Mouse (Mus musculus): ENCODE data around the gene Saysd1. TPM values are rescaled to one million over a fixed set of nuclear protein-coding genes. Genes with fewer than 3 reads are reported as not detected.
"Not testable (repeated sequence)": the region's sequence is repeated elsewhere in the genome, so short reads cannot be mapped to it uniquely, and the experiment has no call there.

The Saysd1 gene
- total and polyA plus RNA-seq, 2 experiments from 2014 or later = 6.8 to 11.4 TPM

GRCm38 (mm10) chr14:20032016-20032737, 106.2 kb downstream of the Saysd1 start:
- 85% methylated on average over 19 of the region's 19 CpGs for WGBS
- H3K4me1 ChIP-seq (ENCODE audit: insufficient read depth, low read length) = no peaks in the 10 kb centered on the region
- H3K9ac ChIP-seq (replicated peaks; ENCODE audit: low read length) = no peak overlapping the region
- H3K4me2 ChIP-seq (ENCODE audit: low read depth, low read length) = no peak overlapping the region
- no peak for TF ChIP-seq CTCF (IDR thresholded peaks at IDR 0.05; ENCODE audit: low read depth)
- H3K36me3 ChIP-seq (ENCODE audit: insufficient read depth, low read length) = no peaks in the 10 kb centered on the region
- DNase-seq (ENCODE audit: low spot score) (no peak), ATAC-seq (no peak)
- H3K27me3 ChIP-seq (ENCODE audit: insufficient read depth, low read length) = no peaks in the 10 kb centered on the region
- no peaks in the 10 kb centered on the region for H3K9me3 ChIP-seq (ENCODE audit: low read length)
- no peak overlapping the region for H3K27ac ChIP-seq
- no peak overlapping the region for H3K4me3 ChIP-seq (ENCODE audit: low read length)

DNA sequence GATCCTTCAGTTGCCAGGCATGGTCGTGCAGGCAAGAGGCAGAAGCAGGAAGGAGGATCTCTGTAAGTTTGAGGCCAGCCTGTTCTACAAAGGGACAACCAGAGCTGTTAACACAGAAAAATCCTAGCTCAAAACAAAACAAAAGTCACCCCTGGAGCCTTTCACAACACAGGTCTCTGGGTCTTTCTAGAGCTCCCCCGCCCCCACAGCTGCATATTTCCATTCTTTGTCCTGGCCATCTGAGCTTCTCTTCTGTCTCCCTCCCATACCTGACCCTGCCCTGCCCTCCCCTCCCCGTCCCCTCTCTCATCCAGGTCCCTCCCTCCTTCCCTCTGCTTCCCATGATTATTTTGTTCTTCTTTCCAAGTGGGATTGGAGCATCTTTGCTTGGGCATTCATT, 108.7 kb downstream of the Saysd1 start:
- Histone ChIP-seq H3K9me3 (ENCODE audit: low read length) (no peaks in the 10 kb centered on the region), H3K4me2 (ENCODE audit: low read depth, low read length) (no peak overlapping the region), H3K27ac (no peak overlapping the region), H3K9ac (replicated peaks; ENCODE audit: low read length) (no peak overlapping the region), H3K36me3 (ENCODE audit: insufficient read depth, low read length) (no peaks in the 10 kb centered on the region), H3K27me3 (ENCODE audit: insufficient read depth, low read length) (no peaks in the 10 kb centered on the region), H3K4me3 (ENCODE audit: low read length) (no peak overlapping the region), H3K4me1 (ENCODE audit: insufficient read depth, low read length) (no peaks in the 10 kb centered on the region)
- 22% methylated on average over 3 of the region's 3 CpGs for WGBS
- TF ChIP-seq CTCF (IDR thresholded peaks at IDR 0.05; ENCODE audit: low read depth) = no peak
- no peak for DNase-seq (ENCODE audit: low spot score)
- ATAC-seq = no peak

- H3K27ac ChIP-seq; H3K4me2 ChIP-seq (ENCODE audit: low read depth, low read length); H3K9me3 ChIP-seq (ENCODE audit: low read length); H3K4me1 ChIP-seq (ENCODE audit: insufficient read depth, low read length); ATAC-seq; H3K36me3 ChIP-seq (ENCODE audit: insufficient read depth, low read length); DNase-seq (ENCODE audit: low spot score); H3K4me3 ChIP-seq (ENCODE audit: low read length); H3K27me3 ChIP-seq (ENCODE audit: insufficient read depth, low read length); H3K9ac ChIP-seq (replicated peaks; ENCODE audit: low read length): not testable (repeated sequence)
- WGBS = 77% methylated on average over 7 of the region's 7 CpGs
These were observed 110.9 kb downstream of the Saysd1 start for GRCm38 (mm10) chr14:20027475-20027874.

Other genes with a start within 250 kb of the Saysd1 start
- 208 and 218 TPM in 2 replicates for gene Gng2, start 160.9 kb downstream of the Saysd1 start, total RNA-seq (2014; rRNA removed)
- gene Gng2, start 160.9 kb downstream of the Saysd1 start, polyA plus RNA-seq (2015; fragmentation: Nextera tagmentation; extraction: Ambion mirVana) = 229 and 265 TPM in 2 replicates
- gene Kcnk5, start 43.3 kb upstream of the Saysd1 start, total RNA-seq (2014; rRNA removed) = 0.84 and 1.7 TPM in 2 replicates
- gene Kcnk5, start 43.3 kb upstream of the Saysd1 start, polyA plus RNA-seq (2015; fragmentation: Nextera tagmentation; extraction: Ambion mirVana) = 1.0 TPM in 2 replicates
- 0.18 TPM in 1 of 2 replicates, not detected in the other for gene Kcnk16, start 130.7 kb upstream of the Saysd1 start, total RNA-seq (2014; rRNA removed)
- not detected in 2 replicates for gene Kcnk16, start 130.7 kb upstream of the Saysd1 start, polyA plus RNA-seq (2015; fragmentation: Nextera tagmentation; extraction: Ambion mirVana)
- gene Nudt13, start 156.2 kb upstream of the Saysd1 start, total RNA-seq (2014; rRNA removed) = 10.3 and 13.4 TPM in 2 replicates
- gene Nudt13, start 156.2 kb upstream of the Saysd1 start, polyA plus RNA-seq (2015; fragmentation: Nextera tagmentation; extraction: Ambion mirVana) = 11.2 and 12.0 TPM in 2 replicates
- 29.8 and 38.6 TPM in 2 replicates for gene Ecd, start 209.6 kb upstream of the Saysd1 start, total RNA-seq (2014; rRNA removed)
- 37.3 and 38.4 TPM in 2 replicates for gene Ecd, start 209.6 kb upstream of the Saysd1 start, polyA plus RNA-seq (2015; fragmentation: Nextera tagmentation; extraction: Ambion mirVana)
- gene Fam149b, start 209.6 kb upstream of the Saysd1 start, total RNA-seq (2014; rRNA removed) = 42.1 and 44.4 TPM in 2 replicates
- 25.9 and 28.8 TPM in 2 replicates for gene Fam149b, start 209.6 kb upstream of the Saysd1 start, polyA plus RNA-seq (2015; fragmentation: Nextera tagmentation; extraction: Ambion mirVana)

Data from hindbrain, postnatal 0 days (tissue).